Mouse (Mus musculus): ENCODE results near the gene Pgpep1l. TPM values are rescaled to one million over a fixed set of nuclear protein-coding genes. Genes with fewer than 3 reads are reported as not detected.

Pgpep1l gene
- polyA plus RNA-seq, 1 experiment from 2014 or later, result not detected

Other genes starting within 250 kb of the Pgpep1l start
- 1.1 and 1.4 TPM in 2 replicates for gene Fam169b, start 9.6 kb upstream of the Pgpep1l start, polyA plus RNA-seq (2016; fragmentation: Nextera tagmentation; extraction: Ambion mirVana)

Measured in embryonic facial prominence, embryonic 10.5 days (tissue).